Mouse (Mus musculus) heart, adult 18-20 months (tissue): ENCODE results near the gene Mab21l1. TPM values are rescaled to one million over a fixed set of nuclear protein-coding genes. Genes with fewer than 3 reads are reported as not detected.

Source experiments
- DNase-seq, 2 experiments: peaks; one replicate each; pipeline ENCODE4 v3.0.0; 2021 to 2022; ENCODE audit warnings: mixed read lengths in 1 of 2
- total RNA-seq, 2 experiments: library from RNA; stranded (reverse); gene quantifications; 2 replicates each; pipeline ENCODE4 v1.2.3; 2021

Gene Mab21l1
- total RNA-seq, 2 experiments from 2014 or later: 0.10 TPM; not detected in 1

DNA sequence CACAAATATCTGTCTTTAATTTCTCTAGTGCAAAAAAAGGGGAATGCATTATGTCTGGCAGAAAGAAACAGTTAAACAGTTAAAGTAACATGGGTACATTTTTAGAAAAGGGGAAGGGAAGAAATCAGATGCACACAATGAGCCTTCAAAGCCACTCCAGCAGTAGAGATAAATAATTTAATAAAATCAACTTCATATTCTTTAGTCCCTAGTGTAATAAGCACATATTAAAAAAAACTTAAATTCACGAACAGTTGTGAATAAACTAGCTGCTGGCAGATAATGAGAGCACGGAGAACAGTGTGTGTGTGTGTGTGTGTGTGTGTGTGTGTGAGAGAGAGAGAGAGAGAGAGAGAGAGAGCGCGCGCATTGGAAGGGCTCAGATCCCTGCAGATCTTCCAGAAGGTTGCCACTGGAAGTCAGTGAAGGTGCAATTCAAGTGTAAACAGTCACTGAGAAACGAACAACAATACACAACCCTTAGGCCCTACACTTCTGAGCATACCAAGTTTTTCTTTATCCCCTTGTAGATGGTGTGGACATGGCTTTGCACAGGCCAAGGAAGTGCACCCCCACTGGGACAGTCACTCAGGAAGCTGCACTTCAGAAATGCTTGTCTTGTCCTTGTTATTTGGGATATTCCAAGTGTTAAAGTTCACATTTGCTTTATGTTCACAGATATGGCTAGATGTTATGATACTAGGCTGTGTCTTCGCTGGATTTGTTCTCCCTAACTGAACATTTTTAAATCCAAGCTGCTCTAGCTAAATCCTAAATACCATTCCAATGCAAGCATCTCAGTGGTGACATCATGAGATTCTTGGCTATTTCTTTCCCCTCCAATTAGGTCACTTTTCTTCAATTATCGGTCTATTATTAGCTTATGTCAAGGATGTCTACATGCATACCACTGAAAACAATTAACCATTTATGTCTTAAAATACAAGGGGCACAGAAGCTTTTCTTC is 3.3 kb upstream of the Mab21l1 start:
- no peak for DNase-seq

DNA sequence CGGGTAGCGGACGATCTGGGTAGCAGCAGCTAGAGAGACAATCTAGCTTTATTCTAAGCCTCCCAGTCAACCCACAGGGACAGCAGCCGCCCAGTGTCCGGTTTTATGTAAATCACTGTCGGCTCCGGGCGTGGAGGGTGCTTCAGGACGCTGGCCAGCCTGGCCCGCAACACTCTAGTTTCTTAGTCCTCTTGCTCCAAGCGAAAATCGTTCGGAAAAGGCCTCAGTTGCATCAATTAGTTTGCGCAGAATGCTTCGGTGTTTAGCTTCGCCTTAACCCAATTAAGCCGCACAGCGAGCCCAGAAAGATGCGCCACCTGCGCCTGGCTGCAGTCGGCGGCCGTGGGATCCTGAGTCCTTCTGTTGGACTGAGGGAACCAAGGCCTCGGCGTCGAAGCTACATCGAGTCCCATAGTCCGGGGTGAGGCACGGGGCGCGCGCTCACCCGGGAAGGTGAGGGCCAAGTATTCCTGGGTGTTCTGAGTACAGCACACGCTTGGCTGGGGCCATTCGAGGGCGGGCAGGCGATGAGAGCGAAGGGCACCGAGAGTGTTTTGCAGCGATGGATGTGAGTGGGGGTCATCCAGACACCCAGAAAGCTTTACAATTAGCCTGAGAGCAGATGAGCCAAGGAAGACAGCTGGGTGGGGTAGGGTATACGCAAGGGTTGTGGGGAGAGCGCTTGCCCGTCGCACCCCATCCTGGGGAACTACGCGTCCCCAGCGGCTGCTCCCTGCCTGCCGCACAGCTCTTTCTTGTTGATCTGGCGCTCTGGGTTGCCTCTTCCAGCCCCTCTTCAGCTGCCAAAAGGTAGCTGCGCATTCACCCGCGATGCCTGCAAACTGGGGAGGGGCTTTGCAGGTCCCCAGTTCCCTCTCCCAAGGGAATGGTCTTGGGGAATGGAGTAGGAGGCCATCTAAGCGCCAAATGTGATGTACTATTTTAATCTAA is 1.9 kb upstream of the Mab21l1 start:
- no peak for DNase-seq

DNA sequence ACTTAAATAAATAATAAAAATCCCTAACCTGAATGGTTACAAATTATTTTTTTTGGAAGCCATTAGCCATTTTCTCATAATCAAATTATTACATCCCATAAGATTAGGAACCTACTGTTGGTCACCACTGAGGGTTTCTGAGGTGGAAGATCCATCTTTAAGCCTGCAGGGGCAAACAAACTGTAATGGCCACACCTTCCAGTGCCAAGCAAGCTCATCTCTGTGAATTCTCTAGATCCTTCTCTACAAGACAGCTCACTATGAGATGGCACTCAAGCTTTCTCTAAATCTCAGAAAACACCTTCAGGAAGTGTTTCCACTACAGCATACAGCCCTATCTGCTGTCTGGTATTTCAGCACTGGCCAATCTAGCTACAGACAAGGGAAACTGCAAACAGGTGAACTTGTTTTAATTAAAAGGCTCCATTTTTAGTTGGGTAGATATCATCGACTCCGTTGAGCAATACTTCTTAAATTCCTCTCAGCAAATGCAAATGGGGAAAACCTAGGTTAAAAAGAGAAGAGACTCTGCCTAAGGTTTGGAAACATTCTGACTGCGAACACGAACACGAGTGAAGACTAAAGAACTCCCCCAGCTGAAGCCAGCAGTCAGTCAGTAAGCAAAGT is 768 bp upstream of the Mab21l1 start:
- DNase-seq: no peak

DNA sequence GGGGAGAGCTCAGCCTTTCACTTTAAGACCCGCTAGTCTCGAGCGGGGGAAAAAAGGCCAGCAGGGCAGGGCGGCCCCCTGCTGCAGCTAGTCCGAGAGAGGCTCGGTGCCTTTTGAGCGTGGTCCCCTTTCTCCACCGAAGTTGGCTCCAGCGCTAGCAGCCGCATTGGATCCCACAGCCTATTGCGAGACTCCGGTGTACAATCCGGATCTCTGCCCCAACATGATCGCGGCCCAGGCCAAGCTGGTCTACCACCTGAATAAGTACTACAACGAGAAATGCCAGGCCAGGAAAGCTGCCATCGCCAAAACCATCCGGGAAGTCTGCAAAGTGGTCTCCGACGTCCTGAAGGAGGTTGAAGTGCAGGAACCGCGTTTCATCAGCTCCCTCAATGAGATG is 461 bp downstream of the Mab21l1 start:
- peak; percentile 5 to 33 for DNase-seq

DNA sequence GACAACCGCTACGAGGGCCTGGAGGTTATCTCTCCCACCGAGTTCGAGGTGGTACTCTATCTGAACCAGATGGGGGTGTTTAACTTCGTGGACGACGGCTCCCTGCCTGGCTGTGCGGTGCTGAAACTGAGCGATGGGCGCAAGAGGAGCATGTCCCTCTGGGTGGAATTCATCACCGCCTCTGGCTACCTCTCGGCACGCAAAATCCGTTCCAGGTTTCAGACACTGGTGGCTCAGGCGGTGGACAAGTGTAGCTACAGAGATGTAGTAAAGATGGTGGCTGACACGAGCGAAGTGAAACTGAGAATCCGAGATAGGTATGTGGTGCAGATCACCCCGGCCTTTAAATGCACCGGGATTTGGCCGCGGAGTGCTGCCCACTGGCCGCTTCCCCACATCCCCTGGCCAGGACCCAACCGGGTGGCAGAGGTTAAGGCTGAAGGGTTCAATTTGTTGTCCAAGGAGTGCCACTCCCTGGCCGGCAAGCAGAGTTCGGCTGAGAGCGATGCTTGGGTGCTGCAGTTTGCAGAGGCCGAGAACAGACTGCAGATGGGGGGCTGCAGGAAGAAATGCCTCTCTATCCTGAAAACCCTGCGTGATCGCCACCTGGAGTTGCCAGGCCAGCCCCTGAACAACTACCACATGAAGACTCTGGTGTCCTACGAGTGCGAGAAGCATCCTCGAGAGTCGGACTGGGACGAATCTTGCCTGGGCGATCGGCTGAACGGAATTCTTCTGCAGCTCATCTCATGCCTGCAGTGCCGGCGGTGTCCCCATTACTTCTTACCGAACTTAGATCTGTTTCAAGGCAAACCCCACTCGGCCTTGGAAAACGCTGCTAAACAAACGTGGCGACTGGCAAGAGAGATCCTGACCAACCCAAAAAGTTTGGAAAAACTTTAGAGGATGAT is 1.1 kb downstream of the Mab21l1 start:
- peak; percentile 6 to 23 for DNase-seq

DNA sequence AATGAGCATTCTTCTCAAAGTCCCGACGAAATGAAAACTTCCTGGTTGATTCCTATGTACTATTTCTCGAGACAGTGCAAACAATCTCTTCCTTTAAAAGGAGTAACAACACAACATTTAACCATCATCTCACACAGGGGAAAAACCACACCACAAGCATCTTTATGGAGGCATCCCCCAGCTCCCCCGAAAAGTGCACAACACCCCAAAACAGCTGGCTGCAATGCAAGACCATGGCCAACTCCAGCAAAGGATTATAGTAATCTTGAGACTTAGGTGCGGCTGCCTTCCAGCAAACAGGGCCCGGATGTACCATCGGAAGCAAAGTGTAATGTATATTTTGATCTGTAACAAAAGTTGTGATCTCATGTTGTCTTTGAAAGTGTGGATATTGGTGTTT is 1.8 kb downstream of the Mab21l1 start:
- no peak for DNase-seq

DNA sequence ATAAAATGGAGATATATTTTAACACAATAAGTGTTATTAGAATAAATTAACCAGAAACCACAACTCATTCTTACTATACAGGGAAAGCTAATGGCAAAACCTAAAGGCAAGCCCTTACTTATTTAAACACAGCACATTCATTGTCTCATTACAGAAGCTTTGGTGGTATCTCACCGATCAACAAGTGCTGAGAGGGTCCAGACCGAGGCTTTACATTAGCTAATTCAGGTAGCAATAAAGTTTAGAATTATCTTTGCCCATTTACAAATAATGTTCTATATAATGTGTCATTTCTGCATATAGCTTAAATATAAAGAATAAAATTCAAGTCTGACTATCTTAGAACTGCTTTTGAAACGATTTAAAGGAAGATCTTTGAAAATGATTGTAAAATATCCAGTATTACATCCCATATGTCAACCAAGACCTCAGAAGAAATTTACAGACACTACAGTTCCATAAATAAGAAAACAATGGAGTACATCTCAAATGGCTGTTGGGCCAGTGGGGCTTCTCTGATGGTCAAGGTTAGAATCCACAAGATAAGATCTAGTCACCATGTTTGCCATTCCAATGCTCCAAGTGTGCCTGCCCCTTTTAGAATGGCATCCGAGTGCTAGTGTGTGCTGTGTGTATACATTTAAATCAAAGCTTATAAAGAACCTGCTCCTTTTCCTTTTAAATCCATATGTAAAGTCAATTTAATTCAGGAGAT is 3.1 kb downstream of the Mab21l1 start:
- no peak for DNase-seq

DNA sequence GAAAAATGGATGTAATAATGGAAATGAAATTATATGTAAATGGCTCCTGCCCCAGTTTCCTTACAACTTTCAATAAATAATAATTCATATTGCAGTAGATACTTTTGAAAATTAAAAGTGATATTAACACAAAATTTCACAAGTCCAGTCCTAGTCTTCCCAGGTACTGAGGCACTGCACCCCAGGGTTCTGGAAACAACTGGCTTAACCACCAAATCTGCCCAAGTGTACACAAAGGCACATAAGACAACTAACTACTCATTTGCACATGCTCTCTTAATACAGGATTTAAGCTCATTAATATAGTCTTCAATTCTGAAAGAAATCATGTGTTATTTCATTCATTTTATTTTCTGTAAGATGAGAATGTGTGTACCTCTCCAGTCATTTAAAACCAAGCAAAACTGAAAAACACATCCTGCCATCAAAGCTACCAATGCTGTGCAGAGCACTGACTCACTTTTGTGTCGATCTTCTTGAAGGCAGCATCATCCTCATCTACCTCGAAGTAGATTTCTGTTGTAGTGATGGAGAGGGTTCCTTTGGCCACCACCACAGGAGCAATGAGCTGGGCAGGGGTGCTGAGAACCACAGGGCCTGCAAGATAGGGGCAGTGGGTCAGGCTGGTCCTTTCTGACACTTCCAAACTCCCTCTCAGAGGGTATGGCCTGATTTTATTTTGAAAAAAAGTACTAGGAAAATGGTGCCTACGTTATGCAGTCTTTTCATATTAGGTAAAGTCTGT is 3.8 kb downstream of the Mab21l1 start:
- no peak for DNase-seq

DNA sequence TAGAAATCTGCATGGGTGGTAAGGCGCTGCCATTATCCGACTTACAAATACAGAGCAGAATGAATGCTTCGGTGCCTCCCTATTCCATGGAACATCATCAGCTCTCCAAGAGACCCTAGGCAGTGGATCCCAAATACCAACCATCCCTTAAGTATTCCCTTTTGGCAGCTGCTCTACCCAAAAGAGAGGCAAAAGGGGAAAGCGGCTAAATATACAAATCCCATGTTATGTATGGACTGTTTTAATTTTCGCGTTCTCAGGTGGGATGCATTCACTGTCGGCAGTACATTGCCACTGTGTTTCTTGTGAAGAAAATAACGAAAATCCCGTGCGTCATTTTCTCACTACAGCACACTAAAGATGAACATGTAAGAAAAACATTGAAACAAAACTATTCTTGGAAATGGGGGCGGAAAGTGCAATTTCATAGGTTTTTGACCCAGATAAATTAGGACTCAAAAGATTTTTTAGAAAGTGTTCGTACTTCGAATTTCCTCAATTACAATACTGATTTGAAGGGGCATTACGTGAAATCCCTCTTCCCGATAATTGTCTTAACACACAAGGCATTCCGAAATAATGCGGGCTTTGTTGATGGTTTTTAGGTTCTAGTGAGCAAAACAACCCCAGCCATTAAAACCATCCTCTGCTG is 4.7 kb downstream of the Mab21l1 start:
- no peak for DNase-seq

DNA sequence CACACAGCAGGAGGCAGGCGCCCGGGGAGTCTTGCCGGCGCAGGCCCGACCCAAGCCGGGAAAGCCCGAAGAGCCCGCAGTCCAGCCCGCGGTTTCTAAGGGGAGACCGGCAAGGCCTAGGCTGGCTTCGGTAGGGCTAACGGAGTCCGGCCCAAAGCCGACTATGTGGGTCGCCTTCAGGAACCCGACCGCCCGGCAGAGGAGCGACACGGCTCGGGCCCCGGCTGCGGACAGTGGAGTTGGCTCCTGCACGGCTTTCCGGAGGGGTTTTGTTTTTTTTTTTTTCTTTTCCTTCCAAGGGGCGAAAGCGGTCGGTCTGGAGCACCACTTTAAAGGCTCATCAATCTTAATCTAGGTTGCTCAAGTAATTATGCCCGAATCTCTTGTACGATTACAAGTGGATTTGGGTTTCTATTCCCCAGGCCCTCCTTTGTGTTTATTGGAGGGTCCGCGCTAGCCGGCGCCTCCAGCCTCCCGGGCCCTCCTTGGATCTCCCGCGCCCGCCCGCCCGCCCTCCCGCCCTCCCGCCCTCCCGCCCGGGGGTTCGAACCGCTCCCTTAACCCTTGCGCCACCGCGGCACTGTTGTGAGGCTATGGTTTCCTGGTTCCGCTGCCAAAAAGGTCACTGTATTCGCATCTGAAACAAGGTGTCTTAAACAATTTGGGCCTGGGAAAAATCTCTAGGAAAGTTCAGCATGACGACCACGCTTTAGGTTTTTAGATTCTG is 5.3 kb downstream of the Mab21l1 start:
- DNase-seq: peak; percentile 53 to 65

DNA sequence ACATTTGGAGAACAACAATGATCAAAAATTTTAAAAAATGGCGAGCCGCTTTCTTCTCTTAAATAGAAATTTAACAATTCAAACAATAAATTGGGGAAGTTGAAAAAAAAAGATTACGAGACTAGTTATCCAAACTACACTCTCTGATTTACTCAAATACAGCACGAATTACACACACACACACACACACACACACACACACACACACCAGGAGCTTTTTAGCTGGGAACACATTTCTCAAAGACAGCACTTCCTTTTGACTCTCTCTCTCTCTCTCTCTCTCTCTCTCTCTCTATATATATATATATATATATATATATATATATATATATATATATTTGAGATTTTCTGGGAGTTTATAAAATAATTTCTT is 5.9 kb downstream of the Mab21l1 start:
- DNase-seq: no peak

DNA sequence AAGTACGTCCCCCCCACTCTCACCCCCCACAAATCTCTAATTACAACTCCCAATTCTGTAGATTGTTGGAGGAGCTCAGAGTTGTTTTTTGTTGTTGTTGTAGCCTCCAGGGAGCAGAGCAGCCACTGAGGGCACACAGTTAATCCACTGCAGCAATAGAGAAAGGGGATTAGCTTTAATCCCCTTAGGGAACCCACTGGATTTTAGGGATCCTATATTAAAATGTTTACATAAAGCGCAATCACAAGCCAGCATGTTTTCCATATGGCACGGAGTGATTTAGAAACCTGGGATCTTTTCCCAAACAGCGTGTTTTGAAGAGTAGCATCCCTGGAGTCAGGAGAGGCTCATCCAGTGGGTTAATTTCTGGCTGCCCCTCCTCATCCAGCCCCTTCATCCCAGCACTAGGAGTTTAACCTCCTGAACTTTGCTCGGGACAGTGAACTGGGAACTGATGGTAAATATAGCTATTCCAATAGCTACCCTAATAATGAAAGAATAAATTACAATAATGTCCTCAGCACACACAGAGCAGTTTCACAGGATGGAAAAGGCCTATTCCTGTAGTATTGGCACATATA is 6.4 kb downstream of the Mab21l1 start:
- no peak for DNase-seq

DNA sequence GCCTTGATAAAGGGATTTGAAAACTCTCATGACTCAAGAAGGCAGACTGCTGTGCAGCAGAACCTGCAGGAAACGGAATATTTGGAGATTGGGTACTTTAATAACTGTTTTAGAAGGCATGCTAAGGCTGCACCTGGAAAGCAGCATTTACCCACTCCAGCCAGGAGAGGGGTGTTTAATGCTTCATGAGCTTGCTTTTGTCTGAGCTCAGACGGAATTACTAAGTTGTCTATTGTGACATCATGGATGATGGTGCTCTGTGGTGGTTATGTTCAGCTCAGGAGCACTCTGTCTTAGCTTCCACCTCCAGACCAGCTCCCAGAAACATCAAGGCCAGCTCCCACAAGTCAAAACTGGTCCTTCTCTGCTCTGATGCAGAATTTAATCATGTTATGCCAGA is 7.5 kb downstream of the Mab21l1 start:
- DNase-seq: no peak

DNA sequence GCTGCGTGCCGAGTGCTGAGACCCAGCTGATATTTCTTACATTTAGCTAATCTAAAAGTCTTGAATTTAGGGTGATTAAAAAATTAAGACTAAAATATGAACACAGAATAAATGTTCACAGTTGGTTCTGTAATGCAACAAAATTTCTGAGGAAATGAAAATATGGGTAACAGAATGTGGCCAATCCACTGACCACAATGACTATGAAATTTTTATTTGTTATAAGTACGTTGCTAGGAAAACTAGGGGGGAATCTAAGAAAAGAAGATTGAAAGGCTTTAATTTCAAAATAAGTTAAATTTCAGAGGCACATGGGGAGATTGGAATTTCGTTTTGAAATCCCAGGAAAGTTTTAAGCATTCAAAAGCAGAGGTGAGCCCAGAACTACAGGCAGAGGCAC is 8.3 kb downstream of the Mab21l1 start:
- DNase-seq: no peak

DNA sequence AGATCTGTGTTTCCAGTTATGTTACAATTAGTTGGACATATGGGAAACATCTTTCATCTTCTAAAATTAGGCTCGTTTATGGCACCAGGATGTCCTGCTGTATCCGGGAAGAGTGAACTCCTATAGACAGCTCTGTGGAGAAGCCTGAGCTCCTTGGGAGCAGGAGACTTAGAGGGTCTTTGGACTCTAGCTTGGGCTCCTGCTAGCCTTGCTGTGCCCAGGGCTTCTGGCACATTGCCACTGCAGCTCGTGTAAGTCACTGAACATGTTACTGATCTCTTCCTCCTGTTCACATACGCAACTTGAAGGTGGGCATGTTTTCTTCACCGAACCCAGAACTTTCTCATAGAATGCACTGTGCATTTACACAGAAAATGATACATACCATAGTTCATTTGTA is 9.9 kb downstream of the Mab21l1 start:
- no peak for DNase-seq

DNA sequence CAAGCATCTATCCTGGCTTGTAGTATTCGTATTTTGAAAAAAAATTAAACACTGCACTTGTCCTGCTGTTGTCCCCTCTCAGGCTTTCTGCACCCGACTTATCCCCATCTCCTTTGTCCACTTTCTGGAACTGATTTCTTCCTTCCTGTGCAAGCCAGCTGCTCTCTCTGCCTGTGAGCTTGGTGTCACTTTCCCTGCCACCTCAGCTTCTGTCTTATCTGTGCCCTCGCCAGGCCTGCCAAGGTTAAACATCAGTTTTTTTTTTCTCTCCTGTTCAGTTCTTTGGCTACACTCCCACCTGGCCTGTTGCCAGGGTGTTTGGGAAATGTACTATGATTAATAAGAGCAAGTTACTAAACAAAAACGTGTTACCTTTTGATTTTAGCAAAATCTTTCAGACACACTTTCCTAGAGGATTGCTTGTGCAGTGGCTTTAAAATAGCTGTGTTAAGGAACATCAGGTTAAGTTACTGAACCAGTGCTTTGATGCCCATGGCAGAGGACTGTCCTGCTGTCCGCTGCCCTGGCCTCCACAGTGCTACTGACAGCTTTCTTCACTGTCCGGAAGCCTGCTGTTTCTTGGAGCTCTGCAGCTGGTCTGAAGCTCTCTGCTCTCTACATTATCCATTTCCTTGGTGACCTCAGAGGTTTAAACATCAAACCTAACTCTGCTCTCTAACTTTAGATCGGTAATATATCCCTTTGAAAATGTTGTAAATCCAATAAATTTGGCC is 11.7 kb downstream of the Mab21l1 start:
- DNase-seq: peak; percentile 79 to 89

DNA sequence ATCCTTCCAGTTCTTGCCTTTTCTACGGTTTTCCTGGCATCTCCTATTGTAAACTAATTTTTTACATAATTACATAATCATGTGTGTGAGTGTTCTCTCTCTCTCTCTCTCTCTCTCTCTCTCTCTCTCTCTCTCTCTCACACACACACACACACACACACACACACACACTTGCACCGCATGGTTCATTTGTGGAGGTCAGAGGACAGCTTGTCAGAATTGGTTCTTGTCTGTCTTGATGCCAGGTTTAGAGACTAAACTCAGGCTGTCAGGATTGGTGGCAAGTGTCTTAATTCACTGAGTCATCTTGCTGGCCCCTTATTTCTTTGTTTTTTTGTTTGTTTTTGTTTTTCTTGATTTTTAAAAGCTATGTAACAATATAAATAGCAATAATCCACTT is 12.5 kb downstream of the Mab21l1 start:
- DNase-seq: no peak
